Mouse (Mus musculus) ovary, postnatal 10 days (tissue): Measurements from ENCODE around the gene Fbxo31.

ENCODE experiments used
- DNase-seq: peaks from one replicate; pipeline ENCODE4 v3.0.0; 2022; ENCODE audit warnings: low spot score

Gene Fbxo31

GRCm38 (mm10) chr8:121588750-121589149 is 10.1 kb upstream of the Fbxo31 start:
- no peak for DNase-seq

GRCm38 (mm10) chr8:121585159-121585825 is 6.7 kb upstream of the Fbxo31 start:
- DNase-seq, result peak; percentile 97

- DNase-seq, result no peak
Observed at GRCm38 (mm10) chr8:121584730-121585129, 6.1 kb upstream of the Fbxo31 start.

- no peak for DNase-seq
Observed at GRCm38 (mm10) chr8:121583653-121584052, 5.0 kb upstream of the Fbxo31 start.

- DNase-seq, result no peak
Observed at GRCm38 (mm10) chr8:121580465-121580864, 1.9 kb upstream of the Fbxo31 start.

GRCm38 (mm10) chr8:121577751-121578675 is 593 bp downstream of the Fbxo31 start:
- DNase-seq, result no peak

GRCm38 (mm10) chr8:121575661-121576060 is 2.9 kb downstream of the Fbxo31 start:
- no peak for DNase-seq

GRCm38 (mm10) chr8:121573275-121573674 is 5.3 kb downstream of the Fbxo31 start:
- DNase-seq, result no peak

- no peak for DNase-seq
Observed at GRCm38 (mm10) chr8:121572121-121572520, 6.5 kb downstream of the Fbxo31 start.

- DNase-seq, result no peak
Observed at GRCm38 (mm10) chr8:121570801-121571200, 7.8 kb downstream of the Fbxo31 start.

- DNase-seq, result no peak
Observed at GRCm38 (mm10) chr8:121570335-121570734, 8.3 kb downstream of the Fbxo31 start.

- no peak for DNase-seq
Observed at GRCm38 (mm10) chr8:121568321-121568720, 10.3 kb downstream of the Fbxo31 start.

GRCm38 (mm10) chr8:121563701-121564100 is 14.9 kb downstream of the Fbxo31 start:
- no peak for DNase-seq

GRCm38 (mm10) chr8:121562941-121563351 is 15.7 kb downstream of the Fbxo31 start:
- DNase-seq, result no peak

GRCm38 (mm10) chr8:121561636-121562345 is 16.8 kb downstream of the Fbxo31 start:
- no peak for DNase-seq

- no peak for DNase-seq
Observed at GRCm38 (mm10) chr8:121560432-121561100, 18.0 kb downstream of the Fbxo31 start.

- no peak for DNase-seq
Observed at GRCm38 (mm10) chr8:121559801-121560200, 18.8 kb downstream of the Fbxo31 start.

- no peak for DNase-seq
Observed at GRCm38 (mm10) chr8:121558538-121558937, 20.1 kb downstream of the Fbxo31 start.

GRCm38 (mm10) chr8:121557746-121558145 is 20.9 kb downstream of the Fbxo31 start:
- DNase-seq, result no peak

- DNase-seq, result no peak
Observed at GRCm38 (mm10) chr8:121553831-121554475, 24.7 kb downstream of the Fbxo31 start.

GRCm38 (mm10) chr8:121552506-121552905 is 26.1 kb downstream of the Fbxo31 start:
- no peak for DNase-seq
